In the genomic region with DNA sequence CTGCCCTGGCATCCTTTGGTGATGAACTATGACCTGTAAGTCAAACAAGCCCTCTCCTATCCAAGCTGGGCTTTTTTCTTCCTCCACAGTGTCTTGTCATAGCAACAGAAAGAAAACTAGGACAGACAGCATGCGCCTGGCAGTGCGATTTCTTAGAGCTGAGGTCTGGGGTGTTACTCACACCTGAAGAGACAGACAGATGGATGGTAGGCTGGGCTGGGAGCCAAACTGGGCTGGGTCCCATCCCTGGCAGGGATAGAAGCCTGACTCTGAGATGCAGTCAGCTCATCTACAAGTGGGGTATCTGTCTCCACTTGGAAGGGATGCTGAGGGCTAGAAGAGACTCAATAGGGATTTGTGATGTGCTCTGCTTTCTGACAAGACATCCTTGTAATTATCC, we compare ENCODE assay signal across 19 mouse cellular contexts. TPM values are rescaled to one million over a fixed set of nuclear protein-coding genes. Genes with fewer than 3 reads are reported as not detected.
DNase-seq lines count a peak whose midpoint lies in the region; ATAC-seq lines count a peak whose summit lies in the region.
"Had no signal": no experiment of that assay in that cellular context is flagged by ENCODE, and none has a peak within 500 bp of the region (broad histone marks: within the 10 kb centered on the region; RNA-seq: fewer than 3 reads in every experiment).

No protein-coding gene starts in this region.

- no peaks in the 10 kb centered on the region for H3K4me1 ChIP-seq in hindbrain, embryonic 16.5 days (ENCODE audit: control insufficient read depth, insufficient read depth, low read depth, low read length)
- H3K4me1 ChIP-seq in hindbrain, embryonic 14.5 days (replicated peaks; ENCODE audit: control insufficient read depth, insufficient read depth, low read length), result no peaks in the 10 kb centered on the region
- H3K4me1 ChIP-seq in intestine, embryonic 16.5 days (ENCODE audit: control insufficient read depth, insufficient read depth, low read length), result no peaks in the 10 kb centered on the region
- H3K4me1 ChIP-seq: heart, embryonic 10.5 days; limb, embryonic 13.5 days; lung, embryonic 15.5 days had no signal

- H3K9me3 ChIP-seq in hindbrain, embryonic 16.5 days (ENCODE audit: control insufficient read depth, low read length), result no peaks in the 10 kb centered on the region
- H3K9me3 ChIP-seq in hindbrain, embryonic 14.5 days (ENCODE audit: control insufficient read depth, low read length), result no peaks in the 10 kb centered on the region
- no peaks in the 10 kb centered on the region for H3K9me3 ChIP-seq in intestine, embryonic 16.5 days (ENCODE audit: control insufficient read depth, low read length)
- H3K9me3 ChIP-seq: heart, embryonic 10.5 days; hindbrain, embryonic 13.5 days; limb, embryonic 13.5 days; lung, embryonic 15.5 days; neural tube, embryonic 15.5 days had no signal

- no peaks in the 10 kb centered on the region for H3K36me3 ChIP-seq in hindbrain, embryonic 16.5 days (ENCODE audit: control insufficient read depth, insufficient read depth, low read length)
- no peaks in the 10 kb centered on the region for H3K36me3 ChIP-seq in hindbrain, embryonic 14.5 days (replicated peaks; ENCODE audit: control insufficient read depth, insufficient read depth)
- H3K36me3 ChIP-seq in intestine, embryonic 16.5 days (ENCODE audit: control insufficient read depth, insufficient read depth, low read length), result no peaks in the 10 kb centered on the region
- H3K36me3 ChIP-seq: heart, embryonic 10.5 days; hindbrain, embryonic 13.5 days; limb, embryonic 13.5 days; lung, embryonic 15.5 days; neural tube, embryonic 15.5 days had no signal

- H3K9ac ChIP-seq in hindbrain, embryonic 16.5 days (ENCODE audit: low read depth, low read length), result no peak overlapping the region
- H3K9ac ChIP-seq in hindbrain, embryonic 14.5 days, result no peak overlapping the region
- no peak overlapping the region for H3K9ac ChIP-seq in intestine, embryonic 16.5 days (ENCODE audit: low read depth, low read length)
- H3K9ac ChIP-seq: hindbrain, embryonic 13.5 days; limb, embryonic 13.5 days; lung, embryonic 15.5 days; neural tube, embryonic 15.5 days had no signal

- ATAC-seq in hindbrain, embryonic 16.5 days, result peak; percentile 50; the same call in 1 of the 2 replicates
- no peak for ATAC-seq in hindbrain, embryonic 14.5 days (ENCODE audit: low FRiP score)
- ATAC-seq in intestine, embryonic 16.5 days, result no peak

- no peak for DNase-seq in hindbrain, embryonic 14.5 days (ENCODE audit: low spot score)
- peak; percentile 78 to 79 for DNase-seq in cerebellum, adult 18-20 months
- DNase-seq in frontal cortex, postnatal 14 days (ENCODE audit: low spot score in 2 of 2), result peak; percentile 48 to 58
- peak; percentile 81 to 83 for DNase-seq in right cerebral cortex, adult 2 months (ENCODE audit: low spot score in 2 of 2)
- DNase-seq in adrenal gland, adult 8-10 months, result no peak
- no peak for DNase-seq in adrenal gland, adult 18-20 months (ENCODE audit: low spot score in 2 of 2)
- DNase-seq: adrenal gland, postnatal 14 days; embryo, embryonic 11 days; kidney, postnatal 10 days; thymus, postnatal 14 days had no signal

- H3K4me3 ChIP-seq in hindbrain, embryonic 16.5 days (ENCODE audit: low read length), result no peak overlapping the region
- H3K4me3 ChIP-seq in hindbrain, embryonic 14.5 days (replicated peaks; ENCODE audit: low read length), result no peak overlapping the region
- H3K4me3 ChIP-seq in intestine, embryonic 16.5 days (ENCODE audit: low read length), result no peak overlapping the region
- H3K4me3 ChIP-seq: heart, embryonic 10.5 days; hindbrain, embryonic 13.5 days; limb, embryonic 13.5 days; lung, embryonic 15.5 days; neural tube, embryonic 15.5 days had no signal

- 63% methylated on average over 2 of the region's 2 CpGs for WGBS in hindbrain, embryonic 16.5 days
- 90% methylated on average over 2 of the region's 2 CpGs for WGBS in hindbrain, embryonic 14.5 days
- 83% methylated on average over 2 of the region's 2 CpGs for WGBS in intestine, embryonic 16.5 days

- no peaks in the 10 kb centered on the region for H3K27me3 ChIP-seq in hindbrain, embryonic 16.5 days (replicated peaks; ENCODE audit: control insufficient read depth, insufficient read depth, low read length)
- no peaks in the 10 kb centered on the region for H3K27me3 ChIP-seq in hindbrain, embryonic 14.5 days (ENCODE audit: control insufficient read depth, insufficient read depth, low read length)
- no peaks in the 10 kb centered on the region for H3K27me3 ChIP-seq in intestine, embryonic 16.5 days (replicated peaks; ENCODE audit: control insufficient read depth, insufficient read depth, low read length)
- H3K27me3 ChIP-seq: limb, embryonic 13.5 days; lung, embryonic 15.5 days; neural tube, embryonic 15.5 days had no signal

- H3K4me2 ChIP-seq in hindbrain, embryonic 16.5 days (ENCODE audit: low read length), result no peak overlapping the region
- no peak overlapping the region for H3K4me2 ChIP-seq in hindbrain, embryonic 14.5 days (replicated peaks)
- no peak overlapping the region for H3K4me2 ChIP-seq in intestine, embryonic 16.5 days (ENCODE audit: low read depth, low read length)
- H3K4me2 ChIP-seq: hindbrain, embryonic 13.5 days; limb, embryonic 13.5 days; lung, embryonic 15.5 days; midbrain, embryonic 11.5 days; neural tube, embryonic 15.5 days had no signal

- H3K27ac ChIP-seq in hindbrain, embryonic 16.5 days (ENCODE audit: low read depth, low read length), result no peak overlapping the region
- H3K27ac ChIP-seq in hindbrain, embryonic 14.5 days, result no peak overlapping the region
- no peak overlapping the region for H3K27ac ChIP-seq in intestine, embryonic 16.5 days (ENCODE audit: low read length)
- H3K27ac ChIP-seq: heart, embryonic 10.5 days; hindbrain, embryonic 13.5 days; limb, embryonic 13.5 days; lung, embryonic 15.5 days; neural tube, embryonic 15.5 days had no signal

RNA-seq across cellular contexts. Expression of gene Man2b2, which starts 8.6 kb away (rescaled TPM):
- polyA plus RNA-seq in hindbrain, embryonic 16.5 days (2015; fragmentation: Nextera tagmentation; extraction: Ambion mirVana), result 13.8 and 15.2 TPM in 2 replicates
- 13.0 and 13.9 TPM in 2 replicates for polyA plus RNA-seq in hindbrain, embryonic 14.5 days (2014; fragmentation: Nextera tagmentation; extraction: Ambion mirVana)
- 10 to 100 TPM; 63.8 to 93.3 (median 80.2) TPM for total RNA-seq in adrenal gland, adult 8-10 months (2022)
- 10 to 100 TPM; 53.6 to 57.2 TPM for total RNA-seq in adrenal gland, adult 18-20 months (2021)
- polyA plus RNA-seq in intestine, embryonic 16.5 days (2015; fragmentation: Nextera tagmentation; extraction: Ambion mirVana), result 44.9 and 64.6 TPM in 2 replicates

RNA-seq across cellular contexts. Expression of gene Ppp2r2c, which starts 29.3 kb away (rescaled TPM):
- 52.4 and 58.2 TPM in 2 replicates for polyA plus RNA-seq in hindbrain, embryonic 16.5 days (2015; fragmentation: Nextera tagmentation; extraction: Ambion mirVana)
- polyA plus RNA-seq in hindbrain, embryonic 14.5 days (2014; fragmentation: Nextera tagmentation; extraction: Ambion mirVana), result 63.6 and 78.4 TPM in 2 replicates
- total RNA-seq in adrenal gland, adult 8-10 months (2022), result 1 to 10 TPM; 5.3 to 9.0 (median 7.2) TPM
- 1 to 10 TPM; 4.4 to 6.9 TPM for total RNA-seq in adrenal gland, adult 18-20 months (2021)
- 0.40 and 0.42 TPM in 2 replicates for polyA plus RNA-seq in intestine, embryonic 16.5 days (2015; fragmentation: Nextera tagmentation; extraction: Ambion mirVana)
- polyA plus RNA-seq: C2C12 had no signal

RNA-seq across cellular contexts. Expression of gene Mrfap1, which starts 42.5 kb away (rescaled TPM):
- 271 and 296 TPM in 2 replicates for polyA plus RNA-seq in hindbrain, embryonic 16.5 days (2015; fragmentation: Nextera tagmentation; extraction: Ambion mirVana)
- 360 and 387 TPM in 2 replicates for polyA plus RNA-seq in hindbrain, embryonic 14.5 days (2014; fragmentation: Nextera tagmentation; extraction: Ambion mirVana)
- total RNA-seq in adrenal gland, adult 8-10 months (2022), result 100 to 1,000 TPM; 571 to 829 (median 654) TPM
- 100 to 1,000 TPM; 581 to 655 TPM for total RNA-seq in adrenal gland, adult 18-20 months (2021)
- 280 and 296 TPM in 2 replicates for polyA plus RNA-seq in intestine, embryonic 16.5 days (2015; fragmentation: Nextera tagmentation; extraction: Ambion mirVana)

Comparison
In these comparisons a context has a peak if more than half of its experiments do, and no peak if none do; other contexts are left out.
1. DNase-seq: peak in cerebellum, adult 18-20 months (2 of 2), frontal cortex, postnatal 14 days (2 of 2) and right cerebral cortex, adult 2 months (2 of 2); none in hindbrain, embryonic 14.5 days (single experiment), adrenal gland, adult 8-10 months (single experiment) and adrenal gland, adult 18-20 months (0 of 2).
2. RNA of gene Ppp2r2c, which starts 29.3 kb away (polyA plus RNA-seq): 63.6 to 78.4 TPM in hindbrain, embryonic 14.5 days and 52.4 to 58.2 TPM in hindbrain, embryonic 16.5 days; 0.40 to 0.42 TPM in intestine, embryonic 16.5 days; every median in the first group is over 10 times any median in the second.